Mouse (Mus musculus): Measurements from ENCODE around the gene Olfr94.

- TF ChIP-seq CTCF (IDR thresholded peaks at IDR 0.05; ENCODE audit: control insufficient read depth, insufficient read depth, insufficient read length) = no peak
- no peak for TF ChIP-seq USF1 (IDR thresholded peaks at IDR 0.05; ENCODE audit: low read depth)
- TF ChIP-seq CEBPB (IDR thresholded peaks at IDR 0.05; ENCODE audit: low read depth) = no peak
- no peak for TF ChIP-seq MYOG (IDR thresholded peaks at IDR 0.05; ENCODE audit: control insufficient read depth, extremely low read depth, insufficient read length)
- no peak for TF ChIP-seq MAX (IDR thresholded peaks at IDR 0.05)
- TF ChIP-seq MYOD1 (IDR thresholded peaks at IDR 0.05; ENCODE audit: control insufficient read depth, insufficient read length, low read depth) = no peak
- TF ChIP-seq FOSL1 (IDR thresholded peaks at IDR 0.05; ENCODE audit: insufficient read depth, low read length, poor library complexity, severe bottlenecking) = peak; percentile 61
These were observed 6.0 kb downstream of the Olfr94 start for GRCm38 (mm10) chr17:37194782-37195181.

Data from C2C12 (cell line).